Mouse (Mus musculus): ENCODE data around the gene Chrna9. TPM values are rescaled to one million over a fixed set of nuclear protein-coding genes. Genes with fewer than 3 reads are reported as not detected.

The Chrna9 gene
- polyA plus RNA-seq, 1 experiment from 2014 or later, result not detected

DNA sequence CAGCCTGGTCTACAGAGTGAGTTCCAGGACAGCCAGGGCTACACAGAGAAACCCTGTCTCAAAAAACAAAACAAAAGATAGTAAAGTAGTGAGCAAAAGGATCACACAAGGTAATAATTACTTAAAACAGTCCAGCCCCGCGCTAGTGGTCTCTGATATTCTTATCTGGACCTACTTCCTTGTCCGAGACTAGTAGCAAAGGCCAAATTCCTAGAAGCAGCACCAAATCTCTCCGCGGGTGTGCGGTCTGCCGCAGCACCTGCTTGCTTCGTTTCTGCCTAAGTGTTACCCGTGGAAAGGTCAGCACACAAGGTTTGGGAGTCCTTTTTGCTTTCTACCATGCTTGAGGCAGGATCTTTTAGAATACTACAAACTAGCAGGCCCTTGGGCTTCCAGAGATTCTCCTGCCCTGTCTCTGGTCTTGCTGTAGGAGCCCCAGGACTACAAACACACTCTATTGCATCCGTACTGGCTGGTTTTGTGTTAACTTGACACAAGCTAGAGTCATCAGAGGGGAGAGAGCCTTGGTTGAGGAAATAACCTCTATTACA, 32.8 kb upstream of the Chrna9 start:
- H3K9me3 ChIP-seq (replicated peaks), result no peaks in the 10 kb centered on the region
- no peaks in the 10 kb centered on the region for H3K36me3 ChIP-seq
- WGBS (ENCODE audit: insufficient replicate concordance), result 34% methylated on average over 10 of the region's 10 CpGs
- peaks cover 25% of the 10 kb centered on the region for H3K4me1 ChIP-seq (replicated peaks)
- ATAC-seq (ENCODE audit: low read depth) (no peak), DNase-seq (no peak)
- H3K4me3 ChIP-seq (replicated peaks), result no peak overlapping the region
- no peak overlapping the region for H3K9ac ChIP-seq
- no peak overlapping the region for H3K27ac ChIP-seq
- H3K27me3 ChIP-seq, result no peaks in the 10 kb centered on the region
- H3K4me2 ChIP-seq, result no peak overlapping the region

DNA sequence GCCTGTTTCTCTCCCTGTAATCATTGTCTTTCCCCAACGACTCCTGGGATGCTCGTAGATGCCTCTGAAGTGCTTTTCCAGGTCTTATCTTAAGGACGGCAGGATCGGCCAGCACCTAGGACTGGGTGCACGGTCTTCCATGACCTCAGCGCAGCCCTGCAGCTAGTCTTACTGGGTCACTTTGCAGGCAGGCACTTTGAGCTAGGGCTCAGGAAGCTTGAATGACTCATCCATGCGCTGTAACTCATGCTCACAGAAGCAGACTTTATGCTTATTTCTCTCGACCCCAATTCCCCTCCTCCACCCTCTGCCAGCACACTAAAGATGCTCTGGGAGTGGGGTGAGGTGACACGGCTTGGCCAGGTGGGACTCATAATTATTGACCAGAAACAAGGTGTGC, 31.9 kb upstream of the Chrna9 start:
- no peaks in the 10 kb centered on the region for H3K27me3 ChIP-seq
- H3K4me2 ChIP-seq, result no peak overlapping the region
- ATAC-seq (ENCODE audit: low read depth) (no peak), DNase-seq (no peak)
- H3K4me3 ChIP-seq (replicated peaks), result no peak overlapping the region
- H3K4me1 ChIP-seq (replicated peaks), result peaks cover 25% of the 10 kb centered on the region
- H3K36me3 ChIP-seq, result no peaks in the 10 kb centered on the region
- 75% methylated on average over 9 of the region's 9 CpGs for WGBS (ENCODE audit: insufficient replicate concordance)
- no peaks in the 10 kb centered on the region for H3K9me3 ChIP-seq (replicated peaks)
- H3K27ac ChIP-seq, result no peak overlapping the region
- no peak overlapping the region for H3K9ac ChIP-seq

DNA sequence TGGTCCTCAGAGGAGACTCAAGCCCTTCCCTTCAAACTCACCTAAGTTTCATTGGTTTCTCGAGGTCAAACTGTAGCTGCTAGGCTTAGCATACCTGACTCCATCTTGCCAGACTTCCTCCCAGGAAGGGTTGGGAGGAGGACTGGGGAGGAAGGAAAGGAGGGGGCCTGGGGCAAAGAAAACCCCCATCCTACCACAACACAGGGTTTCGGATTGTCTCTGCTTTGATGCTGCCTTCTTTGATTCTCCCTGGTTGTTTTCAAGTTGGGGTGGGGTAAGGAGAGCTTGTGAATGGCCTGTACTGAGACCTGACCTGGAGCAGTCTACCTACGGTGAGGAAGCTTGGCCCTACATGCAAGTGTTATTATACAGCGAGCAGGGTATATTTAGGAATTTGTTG, 30.2 kb upstream of the Chrna9 start:
- ATAC-seq (ENCODE audit: low read depth), result no peak
- DNase-seq, result no peak
- Histone ChIP-seq H3K27me3 (no peaks in the 10 kb centered on the region), H3K9ac (no peak overlapping the region), H3K4me3 (replicated peaks) (no peak overlapping the region), H3K4me1 (replicated peaks) (peaks cover 25% of the 10 kb centered on the region), H3K27ac (no peak overlapping the region), H3K9me3 (replicated peaks) (no peaks in the 10 kb centered on the region), H3K4me2 (no peak overlapping the region), H3K36me3 (no peaks in the 10 kb centered on the region)
- WGBS (ENCODE audit: insufficient replicate concordance), result 67% methylated on average over 4 of the region's 4 CpGs

DNA sequence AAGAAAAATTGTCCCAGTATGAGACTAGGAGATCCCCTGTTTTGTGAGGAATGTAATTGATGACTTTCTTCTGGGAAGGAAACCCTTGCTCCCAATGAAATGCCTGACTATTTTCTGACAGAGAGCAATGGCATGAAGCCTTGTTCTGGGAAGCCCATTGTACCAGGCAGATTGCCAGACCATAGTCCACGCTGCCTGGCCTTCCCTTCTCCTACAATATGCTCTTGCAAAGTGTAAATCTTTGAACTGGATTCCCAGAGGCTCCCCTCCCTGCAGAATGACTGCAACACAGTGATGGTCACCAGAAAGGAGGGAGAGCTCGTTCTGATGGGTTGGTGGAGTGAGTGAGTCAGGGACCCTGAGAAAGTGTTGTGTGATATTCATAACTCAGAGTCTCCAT, 26.0 kb upstream of the Chrna9 start:
- H3K27me3 ChIP-seq, result no peaks in the 10 kb centered on the region
- H3K9me3 ChIP-seq (replicated peaks), result no peaks in the 10 kb centered on the region
- no peaks in the 10 kb centered on the region for H3K36me3 ChIP-seq
- DNase-seq (no peak), ATAC-seq (ENCODE audit: low read depth) (no peak)
- no peak overlapping the region for H3K4me3 ChIP-seq (replicated peaks)
- no peaks in the 10 kb centered on the region for H3K4me1 ChIP-seq (replicated peaks)
- H3K27ac ChIP-seq, result no peak overlapping the region
- no peak overlapping the region for H3K4me2 ChIP-seq
- H3K9ac ChIP-seq, result no peak overlapping the region
- WGBS (ENCODE audit: insufficient replicate concordance), result 45% methylated on average over 2 of the region's 2 CpGs

DNA sequence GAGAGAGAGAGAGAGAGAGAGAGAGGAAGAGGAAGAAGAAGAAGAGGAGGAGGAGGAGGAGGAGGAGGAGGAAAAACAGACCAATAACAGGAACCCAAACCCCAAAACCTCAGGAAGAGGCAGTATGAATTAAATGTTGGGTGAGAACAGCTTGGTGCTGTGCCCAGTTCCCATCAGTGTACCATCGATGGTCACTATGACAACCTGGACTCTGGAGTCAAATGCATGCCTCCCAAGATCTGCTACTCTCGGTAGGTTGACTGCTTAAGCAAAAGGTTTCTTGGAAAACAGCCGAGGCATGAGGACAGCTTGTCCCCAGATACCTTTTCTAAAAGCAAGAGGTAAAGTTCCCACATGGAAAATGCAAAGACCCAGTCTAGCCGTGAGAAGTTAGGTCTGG, 25.4 kb upstream of the Chrna9 start:
- DNase-seq (no peak), ATAC-seq (ENCODE audit: low read depth) (no peak)
- H3K4me2 ChIP-seq, result no peak overlapping the region
- H3K27me3 ChIP-seq, result no peaks in the 10 kb centered on the region
- H3K4me1 ChIP-seq (replicated peaks), result no peaks in the 10 kb centered on the region
- no peak overlapping the region for H3K27ac ChIP-seq
- WGBS (ENCODE audit: insufficient replicate concordance), result 63% methylated on average over 4 of the region's 4 CpGs
- no peaks in the 10 kb centered on the region for H3K36me3 ChIP-seq
- no peak overlapping the region for H3K4me3 ChIP-seq (replicated peaks)
- no peaks in the 10 kb centered on the region for H3K9me3 ChIP-seq (replicated peaks)
- H3K9ac ChIP-seq, result no peak overlapping the region

DNA sequence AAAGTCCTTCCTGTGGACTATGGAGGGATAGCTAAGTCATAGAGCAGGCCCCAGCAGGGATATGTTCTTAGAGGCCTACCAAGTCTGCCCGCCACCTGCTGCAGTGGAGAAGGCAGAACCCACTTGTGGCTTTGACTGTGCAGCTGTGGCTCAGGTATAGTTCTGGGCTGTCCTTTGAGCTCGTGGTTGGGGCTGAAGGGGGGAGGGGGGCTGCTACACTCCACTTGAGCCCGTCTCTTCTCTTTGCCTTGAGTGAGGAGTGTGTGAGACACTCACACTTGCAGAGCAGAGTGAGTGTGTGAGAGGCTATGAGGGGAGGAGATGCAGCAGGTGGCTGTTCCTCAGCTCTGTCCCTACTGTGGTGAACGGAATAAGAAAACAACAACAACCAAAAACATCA, 24.3 kb upstream of the Chrna9 start:
- H3K27me3 ChIP-seq, result no peaks in the 10 kb centered on the region
- ATAC-seq (ENCODE audit: low read depth) (no peak), DNase-seq (no peak)
- H3K27ac ChIP-seq, result no peak overlapping the region
- H3K9ac ChIP-seq, result no peak overlapping the region
- H3K4me2 ChIP-seq, result no peak overlapping the region
- no peaks in the 10 kb centered on the region for H3K36me3 ChIP-seq
- WGBS (ENCODE audit: insufficient replicate concordance), result 52% methylated on average over 4 of the region's 4 CpGs
- no peaks in the 10 kb centered on the region for H3K4me1 ChIP-seq (replicated peaks)
- H3K4me3 ChIP-seq (replicated peaks), result no peak overlapping the region
- no peaks in the 10 kb centered on the region for H3K9me3 ChIP-seq (replicated peaks)

DNA sequence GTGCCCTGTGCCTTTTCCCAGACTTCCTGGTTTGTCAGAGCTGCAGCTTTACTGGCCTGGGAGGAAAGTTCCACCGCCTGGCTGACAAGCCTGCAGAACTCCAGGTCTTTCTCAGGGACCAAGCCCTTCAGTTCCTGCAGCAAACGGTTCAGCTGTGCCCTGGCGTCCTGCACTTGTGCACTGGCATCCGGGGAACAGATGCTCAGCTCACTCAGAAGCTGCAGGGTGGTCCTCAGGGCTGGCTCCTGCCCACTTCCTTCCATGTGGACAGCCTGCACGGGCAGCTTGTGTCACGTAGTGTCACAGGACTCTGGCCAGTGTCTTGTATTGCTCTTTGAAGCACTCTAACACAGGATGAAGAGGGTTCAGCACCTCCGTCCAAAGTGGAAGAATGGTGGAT, 23.0 kb upstream of the Chrna9 start:
- no peaks in the 10 kb centered on the region for H3K36me3 ChIP-seq
- no peak overlapping the region for H3K4me2 ChIP-seq
- H3K27me3 ChIP-seq, result no peaks in the 10 kb centered on the region
- DNase-seq (no peak), ATAC-seq (ENCODE audit: low read depth) (no peak)
- H3K4me1 ChIP-seq (replicated peaks), result no peaks in the 10 kb centered on the region
- 48% methylated on average over 7 of the region's 7 CpGs for WGBS (ENCODE audit: insufficient replicate concordance)
- no peak overlapping the region for H3K4me3 ChIP-seq (replicated peaks)
- H3K9ac ChIP-seq, result no peak overlapping the region
- H3K27ac ChIP-seq, result no peak overlapping the region
- H3K9me3 ChIP-seq (replicated peaks), result no peaks in the 10 kb centered on the region

DNA sequence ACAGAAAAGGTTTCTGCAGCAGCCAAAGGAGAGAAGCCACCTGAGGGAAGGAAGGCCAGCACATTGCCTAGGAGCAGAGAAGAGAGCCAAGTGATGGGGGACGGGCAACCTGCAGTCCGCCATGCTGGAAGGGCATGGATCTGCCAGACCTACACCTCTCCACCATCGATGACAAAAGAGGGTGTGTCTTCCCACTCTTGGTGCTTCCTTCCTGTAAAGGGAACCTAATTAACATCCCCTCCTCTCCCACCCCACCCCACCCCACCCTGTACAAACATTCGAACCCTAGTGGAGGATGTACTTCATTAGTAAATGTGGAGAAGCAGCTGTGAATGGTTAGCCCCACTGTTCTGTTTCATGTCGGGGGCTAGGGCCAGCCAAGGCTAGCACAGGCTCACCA, 22.5 kb upstream of the Chrna9 start:
- H3K4me2 ChIP-seq, result no peak overlapping the region
- 68% methylated on average over 5 of the region's 5 CpGs for WGBS (ENCODE audit: insufficient replicate concordance)
- H3K4me3 ChIP-seq (replicated peaks), result no peak overlapping the region

DNA sequence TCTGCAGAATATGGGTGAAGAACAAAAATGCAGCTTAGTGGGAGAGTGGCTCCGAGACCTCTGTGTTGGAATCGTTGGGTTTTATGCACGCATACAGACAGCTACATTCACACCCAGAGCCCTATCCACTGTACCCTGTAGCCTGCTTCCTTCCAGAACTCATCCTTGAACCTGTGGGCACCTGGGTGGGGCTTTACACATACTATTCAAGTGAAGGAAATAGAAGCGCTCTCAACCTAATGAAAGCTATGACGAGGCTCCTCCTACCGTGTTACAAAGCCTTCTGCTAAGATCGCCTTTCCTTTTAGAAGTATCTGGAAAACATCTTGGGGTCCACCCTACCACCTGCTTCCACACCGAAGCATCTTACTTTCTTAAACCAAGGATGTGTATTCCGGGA, 21.6 kb upstream of the Chrna9 start:
- H3K9me3 ChIP-seq (replicated peaks), result no peaks in the 10 kb centered on the region
- ATAC-seq (ENCODE audit: low read depth) (no peak), DNase-seq (no peak)
- no peaks in the 10 kb centered on the region for H3K36me3 ChIP-seq
- no peak overlapping the region for H3K9ac ChIP-seq
- no peak overlapping the region for H3K27ac ChIP-seq
- no peak overlapping the region for H3K4me2 ChIP-seq
- WGBS (ENCODE audit: insufficient replicate concordance), result 79% methylated on average over 9 of the region's 9 CpGs
- no peaks in the 10 kb centered on the region for H3K27me3 ChIP-seq
- H3K4me1 ChIP-seq (replicated peaks), result no peaks in the 10 kb centered on the region
- H3K4me3 ChIP-seq (replicated peaks), result no peak overlapping the region

More for the DNA sequence above, 22.5 kb upstream of the Chrna9 start:
- H3K9me3 ChIP-seq (replicated peaks), result no peaks in the 10 kb centered on the region
- H3K4me1 ChIP-seq (replicated peaks), result no peaks in the 10 kb centered on the region
- H3K27ac ChIP-seq, result no peak overlapping the region
- H3K36me3 ChIP-seq, result no peaks in the 10 kb centered on the region
- ATAC-seq (ENCODE audit: low read depth) (no peak), DNase-seq (no peak)
- H3K9ac ChIP-seq, result no peak overlapping the region
- no peaks in the 10 kb centered on the region for H3K27me3 ChIP-seq

DNA sequence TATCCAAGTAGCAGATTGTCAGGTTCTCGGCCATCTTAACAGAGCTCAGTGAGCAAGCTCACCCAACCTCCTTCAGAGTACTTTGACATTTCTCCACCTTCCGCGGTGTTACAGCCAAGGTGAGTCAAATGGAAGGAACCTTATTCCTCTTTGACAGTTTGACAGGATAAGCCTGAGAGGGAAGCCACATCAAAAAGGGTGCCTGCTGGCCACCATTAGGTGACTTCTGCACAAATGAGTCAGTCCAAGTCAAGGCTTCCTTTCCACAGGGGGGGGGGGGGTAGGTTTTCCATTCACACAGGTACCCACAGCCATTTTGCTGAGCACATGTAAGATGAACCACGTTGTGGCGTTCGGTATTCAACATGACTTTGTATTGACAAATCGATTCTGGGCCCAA, 20.4 kb upstream of the Chrna9 start:
- no peak for DNase-seq
- Histone ChIP-seq H3K9me3 (replicated peaks) (no peaks in the 10 kb centered on the region), H3K4me3 (replicated peaks) (no peak overlapping the region), H3K27me3 (no peaks in the 10 kb centered on the region), H3K9ac (no peak overlapping the region), H3K4me2 (no peak overlapping the region), H3K27ac (no peak overlapping the region), H3K36me3 (no peaks in the 10 kb centered on the region), H3K4me1 (replicated peaks) (0 out of 2 replicates have a peak, but pooled peaks cover 5% of the 10 kb centered on the region)
- ATAC-seq (ENCODE audit: low read depth), result no peak
- WGBS (ENCODE audit: insufficient replicate concordance), result 81% methylated on average over 7 of the region's 7 CpGs

DNA sequence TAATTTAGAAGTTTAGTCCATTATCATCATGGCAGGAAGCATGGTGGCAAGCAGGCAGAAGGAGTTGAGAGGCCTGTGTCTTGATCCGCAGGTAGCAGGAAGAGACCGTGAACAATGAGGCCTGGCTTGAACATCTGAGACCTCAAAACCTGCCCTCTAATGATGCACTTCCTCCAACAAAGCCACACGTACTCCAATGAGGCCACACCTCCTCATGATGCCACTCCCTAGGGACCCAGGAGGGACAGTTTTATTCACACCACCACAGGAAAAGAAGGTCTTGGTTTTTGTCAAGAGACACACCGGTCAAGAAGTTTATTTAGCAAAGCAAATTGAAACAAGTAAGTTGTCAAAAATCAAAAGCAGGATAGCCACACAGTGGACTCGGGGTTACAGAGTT, 17.8 kb upstream of the Chrna9 start:
- ATAC-seq (ENCODE audit: low read depth) (no peak), DNase-seq (no peak)
- no peak overlapping the region for H3K27ac ChIP-seq
- H3K9me3 ChIP-seq (replicated peaks), result no peaks in the 10 kb centered on the region
- no peak overlapping the region for H3K9ac ChIP-seq
- H3K4me2 ChIP-seq, result no peak overlapping the region
- no peak overlapping the region for H3K4me3 ChIP-seq (replicated peaks)
- 70% methylated on average over 5 of the region's 5 CpGs for WGBS (ENCODE audit: insufficient replicate concordance)
- no peaks in the 10 kb centered on the region for H3K27me3 ChIP-seq
- H3K36me3 ChIP-seq, result no peaks in the 10 kb centered on the region
- 0 out of 2 replicates have a peak, but pooled peaks cover 6% of the 10 kb centered on the region for H3K4me1 ChIP-seq (replicated peaks)

DNA sequence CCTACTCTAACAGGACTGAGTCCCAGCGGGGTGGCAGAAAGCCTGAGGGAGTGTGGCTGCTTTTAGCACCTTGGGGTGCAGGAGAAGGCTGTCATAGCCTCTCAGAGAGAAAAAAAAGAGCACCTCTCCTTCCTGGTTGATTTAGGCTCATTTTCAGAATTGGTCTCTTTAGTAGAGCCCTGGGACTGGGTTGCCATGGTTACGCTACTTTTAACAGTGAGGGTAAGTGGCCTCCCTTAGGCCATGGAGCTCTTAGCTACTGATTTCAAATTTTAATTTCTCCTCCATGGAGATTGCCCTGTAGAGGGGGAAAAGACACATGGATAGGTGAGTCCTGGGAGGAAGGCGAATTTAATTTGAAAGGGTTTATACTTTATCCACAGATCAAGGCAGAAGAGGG, 16.1 kb upstream of the Chrna9 start:
- H3K27me3 ChIP-seq, result no peaks in the 10 kb centered on the region
- 0 out of 2 replicates have a peak, but pooled peaks cover 6% of the 10 kb centered on the region for H3K4me1 ChIP-seq (replicated peaks)
- DNase-seq (no peak), ATAC-seq (ENCODE audit: low read depth) (no peak)
- no peak overlapping the region for H3K9ac ChIP-seq
- H3K36me3 ChIP-seq, result no peaks in the 10 kb centered on the region
- H3K4me3 ChIP-seq (replicated peaks), result no peak overlapping the region
- H3K9me3 ChIP-seq (replicated peaks), result no peaks in the 10 kb centered on the region
- no peak overlapping the region for H3K27ac ChIP-seq
- WGBS (ENCODE audit: insufficient replicate concordance), result 56% methylated on average over 3 of the region's 3 CpGs
- no peak overlapping the region for H3K4me2 ChIP-seq
